Mouse (Mus musculus): Measurements from ENCODE around the gene Dnm3. TPM values are rescaled to one million over a fixed set of nuclear protein-coding genes. Genes with fewer than 3 reads are reported as not detected.

Gene Dnm3
- polyA plus RNA-seq, 1 experiment = 1.7 TPM

DNA sequence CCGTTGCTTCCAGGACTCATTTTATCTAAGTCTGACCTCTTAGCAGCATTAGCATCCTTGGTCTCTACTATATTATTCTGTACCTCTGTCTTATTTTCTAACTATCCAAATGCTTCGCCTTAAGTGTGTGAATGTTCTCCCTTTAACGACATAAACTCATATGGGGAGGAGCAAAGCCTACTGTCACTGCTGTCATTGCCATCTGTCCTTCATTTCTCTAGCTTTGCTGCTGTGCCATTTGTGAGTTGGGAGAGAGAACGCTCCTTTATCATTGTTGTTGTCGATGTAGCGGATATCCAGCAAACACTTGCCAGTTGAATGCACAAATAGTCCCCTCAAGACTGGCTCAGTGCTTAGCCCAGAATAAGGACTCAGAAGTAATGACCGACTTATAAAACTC lies 335.5 kb downstream of the Dnm3 start:
- H3K27me3 ChIP-seq (ENCODE audit: control insufficient read depth, insufficient read depth, low read length, poor library complexity, severe bottlenecking) = no peaks in the 10 kb centered on the region
- no peaks in the 10 kb centered on the region for H3K36me3 ChIP-seq (ENCODE audit: control insufficient read depth, insufficient read depth, low read length, poor library complexity, severe bottlenecking)
- TF ChIP-seq EP300 (IDR thresholded peaks at IDR 0.05; ENCODE audit: insufficient read depth, low read depth, low read length) (no peak), POLR2A (IDR thresholded peaks at IDR 0.05; ENCODE audit: insufficient read depth, low read length) (no peak), CTCF (IDR thresholded peaks at IDR 0.05; ENCODE audit: low read depth, low read length) (no peak)
- no peaks in the 10 kb centered on the region for H3K4me1 ChIP-seq (ENCODE audit: control insufficient read depth, insufficient read depth, low read length)
- H3K9me3 ChIP-seq (replicated peaks; ENCODE audit: control insufficient read depth, insufficient read depth, low read length, poor library complexity, severe bottlenecking) = no peaks in the 10 kb centered on the region
- H3K9ac ChIP-seq (ENCODE audit: low read depth, poor library complexity, severe bottlenecking) = no peak overlapping the region
- no peak overlapping the region for H3K27ac ChIP-seq (ENCODE audit: insufficient read depth, low read length)
- H3K4me3 ChIP-seq (ENCODE audit: low read depth, low read length) = no peak overlapping the region

DNA sequence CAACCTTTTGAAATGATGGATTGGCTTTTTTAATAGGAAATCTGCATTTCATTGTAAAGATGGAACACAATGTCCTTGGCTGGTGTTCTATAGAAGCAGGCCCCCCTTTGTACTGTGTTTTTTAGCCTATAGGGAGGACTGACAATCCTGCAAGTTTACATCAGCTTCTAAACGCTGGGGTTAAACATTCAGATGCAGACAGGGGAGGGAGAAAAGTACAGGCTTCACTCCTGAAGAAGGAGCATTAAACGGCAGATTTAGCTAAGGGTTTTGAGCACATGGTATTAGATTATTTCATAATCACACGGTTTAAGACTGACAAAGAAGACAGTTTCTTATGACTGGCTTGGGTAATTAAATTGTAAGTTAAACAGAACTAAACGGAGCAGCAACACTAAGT lies 341.5 kb downstream of the Dnm3 start:
- Histone ChIP-seq H3K4me1 (ENCODE audit: control insufficient read depth, insufficient read depth, low read length) (no peaks in the 10 kb centered on the region), H3K4me3 (ENCODE audit: low read depth, low read length) (no peak overlapping the region), H3K9ac (ENCODE audit: low read depth, poor library complexity, severe bottlenecking) (no peak overlapping the region), H3K36me3 (ENCODE audit: control insufficient read depth, insufficient read depth, low read length, poor library complexity, severe bottlenecking) (no peaks in the 10 kb centered on the region), H3K27me3 (ENCODE audit: control insufficient read depth, insufficient read depth, low read length, poor library complexity, severe bottlenecking) (no peaks in the 10 kb centered on the region), H3K9me3 (replicated peaks; ENCODE audit: control insufficient read depth, insufficient read depth, low read length, poor library complexity, severe bottlenecking) (no peaks in the 10 kb centered on the region), H3K27ac (ENCODE audit: insufficient read depth, low read length) (no peak overlapping the region)
- TF ChIP-seq POLR2A (IDR thresholded peaks at IDR 0.05; ENCODE audit: insufficient read depth, low read length) (no peak), EP300 (IDR thresholded peaks at IDR 0.05; ENCODE audit: insufficient read depth, low read depth, low read length) (no peak), CTCF (IDR thresholded peaks at IDR 0.05; ENCODE audit: low read depth, low read length) (no peak)

DNA sequence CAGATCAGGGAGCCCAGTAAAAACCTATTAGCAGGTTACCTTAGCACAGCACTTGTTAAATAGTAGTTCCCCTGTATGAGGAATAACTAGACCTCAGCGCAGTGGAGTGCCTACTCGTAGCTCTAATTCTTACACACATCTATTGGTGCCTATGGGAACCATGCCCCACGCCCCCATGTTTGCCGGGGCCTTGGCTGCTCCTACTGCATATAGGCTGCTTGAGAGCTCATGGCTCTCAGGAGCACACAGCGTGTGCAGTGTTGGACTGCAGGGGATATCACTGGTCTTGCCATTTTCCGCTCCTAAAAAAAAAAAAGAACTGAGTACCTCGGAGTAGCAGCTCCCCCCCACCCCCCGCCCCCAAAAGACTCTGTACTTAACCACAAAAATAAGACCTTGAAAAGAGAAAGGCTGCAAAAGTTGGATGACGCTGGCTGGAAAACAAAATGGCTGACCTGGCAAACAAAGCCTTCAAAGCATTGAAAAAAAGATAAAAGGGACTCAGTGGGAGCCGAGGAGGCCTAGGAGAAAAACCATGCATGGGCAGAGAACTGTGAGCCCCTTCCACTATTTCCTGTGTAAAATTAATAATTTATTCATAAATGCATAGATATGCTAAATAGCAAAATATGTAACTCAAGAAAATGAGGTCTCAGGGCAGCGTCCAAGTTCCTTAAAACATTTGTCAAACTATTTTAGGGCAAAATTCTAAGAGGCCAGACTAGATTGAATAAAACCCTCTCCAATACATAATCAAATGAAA lies 342.2 kb downstream of the Dnm3 start:
- no peak overlapping the region for H3K27ac ChIP-seq (ENCODE audit: insufficient read depth, low read length)

DNA sequence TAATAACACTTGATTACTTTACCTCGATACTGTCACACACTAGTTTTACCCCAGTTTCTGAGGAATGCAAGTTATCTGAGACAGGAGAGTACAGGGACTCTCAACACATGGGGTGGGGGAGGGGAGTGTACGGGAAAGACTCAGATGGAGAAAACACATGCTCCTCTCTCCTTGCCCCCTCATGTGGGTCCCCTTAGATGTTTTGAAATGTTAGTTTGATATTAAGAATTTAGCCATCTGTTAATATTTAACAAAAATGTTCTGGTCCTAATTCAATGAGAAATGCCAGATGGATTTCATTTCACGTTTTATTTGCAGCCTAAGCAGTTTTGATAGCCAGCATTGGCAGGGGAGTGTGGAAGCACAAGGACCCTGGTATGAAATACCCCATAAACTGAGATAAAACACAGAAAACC lies 343.2 kb downstream of the Dnm3 start:
- Histone ChIP-seq H3K36me3 (ENCODE audit: control insufficient read depth, insufficient read depth, low read length, poor library complexity, severe bottlenecking) (no peaks in the 10 kb centered on the region), H3K4me3 (ENCODE audit: low read depth, low read length) (no peak overlapping the region), H3K27ac (ENCODE audit: insufficient read depth, low read length) (no peak overlapping the region), H3K27me3 (ENCODE audit: control insufficient read depth, insufficient read depth, low read length, poor library complexity, severe bottlenecking) (no peaks in the 10 kb centered on the region), H3K9ac (ENCODE audit: low read depth, poor library complexity, severe bottlenecking) (no peak overlapping the region), H3K4me1 (ENCODE audit: control insufficient read depth, insufficient read depth, low read length) (no peaks in the 10 kb centered on the region), H3K9me3 (replicated peaks; ENCODE audit: control insufficient read depth, insufficient read depth, low read length, poor library complexity, severe bottlenecking) (no peaks in the 10 kb centered on the region)
- TF ChIP-seq POLR2A (IDR thresholded peaks at IDR 0.05; ENCODE audit: insufficient read depth, low read length) (no peak), CTCF (IDR thresholded peaks at IDR 0.05; ENCODE audit: low read depth, low read length) (no peak), EP300 (IDR thresholded peaks at IDR 0.05; ENCODE audit: insufficient read depth, low read depth, low read length) (no peak)

More for the DNA sequence above, 342.2 kb downstream of the Dnm3 start:
- Histone ChIP-seq H3K9ac (ENCODE audit: low read depth, poor library complexity, severe bottlenecking) (no peak overlapping the region), H3K4me1 (ENCODE audit: control insufficient read depth, insufficient read depth, low read length) (no peaks in the 10 kb centered on the region), H3K9me3 (replicated peaks; ENCODE audit: control insufficient read depth, insufficient read depth, low read length, poor library complexity, severe bottlenecking) (no peaks in the 10 kb centered on the region), H3K4me3 (ENCODE audit: low read depth, low read length) (no peak overlapping the region), H3K36me3 (ENCODE audit: control insufficient read depth, insufficient read depth, low read length, poor library complexity, severe bottlenecking) (no peaks in the 10 kb centered on the region), H3K27me3 (ENCODE audit: control insufficient read depth, insufficient read depth, low read length, poor library complexity, severe bottlenecking) (no peaks in the 10 kb centered on the region)
- TF ChIP-seq EP300 (IDR thresholded peaks at IDR 0.05; ENCODE audit: insufficient read depth, low read depth, low read length) (no peak), POLR2A (IDR thresholded peaks at IDR 0.05; ENCODE audit: insufficient read depth, low read length) (no peak), CTCF (IDR thresholded peaks at IDR 0.05; ENCODE audit: low read depth, low read length) (no peak)

DNA sequence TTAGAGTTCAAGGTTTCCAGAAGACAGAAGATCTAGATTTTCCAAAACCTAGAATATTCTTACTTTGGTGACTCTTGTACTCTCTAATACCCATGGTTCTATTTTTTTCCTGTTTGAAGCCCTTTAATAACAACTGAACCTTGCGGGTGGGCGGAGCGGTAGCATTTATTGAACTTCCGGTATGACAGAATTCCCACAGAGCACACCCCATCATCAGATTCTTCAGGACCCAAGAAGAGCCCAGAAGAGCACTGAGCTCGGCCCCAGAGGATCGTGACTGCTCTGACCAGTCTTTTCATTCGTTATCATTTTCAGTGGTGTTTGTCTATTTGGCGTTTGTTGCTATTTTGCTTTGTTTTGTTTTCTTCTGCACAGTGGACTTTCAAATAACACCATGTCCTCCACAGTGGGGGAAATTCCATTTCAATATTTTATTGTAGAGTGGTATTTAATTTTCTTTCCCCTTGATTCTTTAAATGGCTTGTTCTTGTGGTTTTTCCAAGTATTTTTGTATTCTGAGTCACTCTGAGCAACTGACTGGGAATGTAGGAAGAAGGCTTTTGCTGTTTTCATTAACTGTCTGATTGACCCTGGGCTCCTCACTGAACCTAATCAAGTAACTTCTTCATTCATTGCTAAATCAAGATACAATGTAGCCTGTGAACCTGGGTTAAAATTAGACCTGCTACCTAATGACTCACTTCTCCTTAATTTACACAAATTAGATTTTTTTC lies 344.8 kb downstream of the Dnm3 start:
- Histone ChIP-seq H3K27me3 (ENCODE audit: control insufficient read depth, insufficient read depth, low read length, poor library complexity, severe bottlenecking) (no peaks in the 10 kb centered on the region), H3K9ac (ENCODE audit: low read depth, poor library complexity, severe bottlenecking) (no peak overlapping the region), H3K4me1 (ENCODE audit: control insufficient read depth, insufficient read depth, low read length) (no peaks in the 10 kb centered on the region), H3K9me3 (replicated peaks; ENCODE audit: control insufficient read depth, insufficient read depth, low read length, poor library complexity, severe bottlenecking) (no peaks in the 10 kb centered on the region), H3K4me3 (ENCODE audit: low read depth, low read length) (no peak overlapping the region), H3K36me3 (ENCODE audit: control insufficient read depth, insufficient read depth, low read length, poor library complexity, severe bottlenecking) (no peaks in the 10 kb centered on the region), H3K27ac (ENCODE audit: insufficient read depth, low read length) (no peak overlapping the region)
- TF ChIP-seq EP300 (IDR thresholded peaks at IDR 0.05; ENCODE audit: insufficient read depth, low read depth, low read length) = no peak
- TF ChIP-seq POLR2A (IDR thresholded peaks at IDR 0.05; ENCODE audit: insufficient read depth, low read length) = no peak
- TF ChIP-seq CTCF (IDR thresholded peaks at IDR 0.05; ENCODE audit: low read depth, low read length) = no peak
